Mouse (Mus musculus): ENCODE measurements around the gene Kcnip1. TPM values are rescaled to one million over a fixed set of nuclear protein-coding genes. Genes with fewer than 3 reads are reported as not detected.

Gene Kcnip1
- total and polyA plus RNA-seq, 3 experiments: 0.04 to 0.17 TPM; not detected in 1

DNA sequence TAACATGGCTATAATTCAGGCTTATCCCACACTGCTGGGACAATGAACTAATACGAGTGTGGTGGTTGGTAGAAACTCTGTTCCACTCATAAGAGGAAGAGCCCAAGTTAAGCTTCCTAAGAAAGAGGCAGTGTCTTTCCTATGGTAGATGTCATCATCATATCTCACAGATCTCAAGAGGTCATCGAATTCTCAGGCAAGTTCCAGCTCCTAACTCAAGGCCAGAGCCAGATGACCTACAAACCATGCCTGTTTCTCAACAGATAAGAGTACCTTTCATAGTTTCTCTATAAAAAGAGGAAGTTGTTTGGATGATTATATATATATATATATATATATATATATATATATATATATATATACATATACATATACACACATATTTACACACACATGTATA is 6.4 kb downstream of the Kcnip1 start:
- H3K36me3 ChIP-seq (replicated peaks in 1 of 2; ENCODE audit: control insufficient read depth in 1 of 2, insufficient read depth in 1 of 2, low read length in 1 of 2): no peaks in the 10 kb centered on the region
- H3K4me1 ChIP-seq (ENCODE audit: control insufficient read depth in 1 of 2, insufficient read depth in 2 of 2): no peaks in the 10 kb centered on the region
- H3K4me3 ChIP-seq (replicated peaks in 1 of 3; ENCODE audit: low read depth in 2 of 3, low read length in 2 of 3, poor library complexity in 1 of 3): no peak overlapping the region
- H3K9me3 ChIP-seq (replicated peaks; ENCODE audit: low read length): no peaks in the 10 kb centered on the region
- H3K9ac ChIP-seq (ENCODE audit: insufficient read depth, low read depth): no peak overlapping the region
- H3K27ac ChIP-seq (ENCODE audit: insufficient read depth, low read depth): no peak overlapping the region
- dilution Hi-C loops (cut with MboI; ENCODE audit: extremely low pct_ligation_motif_present, extremely low pct_unique_long_range_greater_than_20kb, low sequenced_read_pairs) (no loop called here), in situ Hi-C loops (cut with MboI; ENCODE audit: low pct_ligation_motif_present, low pct_unique_long_range_greater_than_20kb, low sequenced_read_pairs) (no loop called here)
- H3K4me2 ChIP-seq (ENCODE audit: insufficient read depth, low read depth, poor library complexity, severe bottlenecking): no peak overlapping the region
- H3K27me3 ChIP-seq (replicated peaks): no peaks in the 10 kb centered on the region
- no peak for TF ChIP-seq KAT2A (IDR thresholded peaks at IDR 0.05; ENCODE audit: insufficient replicate concordance, low read length)
- TF ChIP-seq ZKSCAN1 (IDR thresholded peaks at IDR 0.05; ENCODE audit: borderline replicate concordance, low read depth, low read length): no peak
- no peak for TF ChIP-seq NELFE (IDR thresholded peaks at IDR 0.05; ENCODE audit: low read depth, low read length)
- TF ChIP-seq BHLHE40 (IDR thresholded peaks at IDR 0.05; ENCODE audit: low read depth, low read length): no peak
- TF ChIP-seq CHD2 (IDR thresholded peaks at IDR 0.05; ENCODE audit: low read length): no peak
- TF ChIP-seq PAX5 (IDR thresholded peaks at IDR 0.05; ENCODE audit: low read length): no peak
- TF ChIP-seq MEF2A (IDR thresholded peaks at IDR 0.05; ENCODE audit: borderline replicate concordance, low read depth, low read length): no peak
- no peak for TF ChIP-seq USF1 (IDR thresholded peaks at IDR 0.05; ENCODE audit: low read depth, low read length)
- no peak for TF ChIP-seq POLR2A (IDR thresholded peaks at IDR 0.05; ENCODE audit: low read depth, low read length)
- TF ChIP-seq EP300 (IDR thresholded peaks at IDR 0.05; ENCODE audit: low read length): no peak
- TF ChIP-seq TCF12 (IDR thresholded peaks at IDR 0.05; ENCODE audit: low read depth, low read length): no peak
- TF ChIP-seq UBTF (IDR thresholded peaks at IDR 0.05; ENCODE audit: low read depth, low read length): no peak
- no peak for TF ChIP-seq JUND (conservative IDR thresholded peaks at IDR 0.05; ENCODE audit: low read depth, low read length)
- TF ChIP-seq NRF1 (IDR thresholded peaks at IDR 0.05; ENCODE audit: low read depth, low read length): no peak
- TF ChIP-seq JUN (IDR thresholded peaks at IDR 0.05; ENCODE audit: insufficient read depth, low read depth, low read length): no peak
- no peak for TF ChIP-seq MXI1 (IDR thresholded peaks at IDR 0.05; ENCODE audit: low read depth, low read length)
- no peak for TF ChIP-seq HCFC1 (IDR thresholded peaks at IDR 0.05; ENCODE audit: low read depth, low read length)
- no peaks in the 10 kb centered on the region for H3K79me2 ChIP-seq (replicated peaks; ENCODE audit: control insufficient read depth, extremely low read depth, insufficient read depth, poor library complexity, severe bottlenecking)
- no peak for DNase-seq (ENCODE audit: extremely low read depth)

GRCm38 (mm10) chr11:33980146-33980545 is 12.8 kb downstream of the Kcnip1 start:
- dilution Hi-C loops (cut with MboI; ENCODE audit: extremely low pct_ligation_motif_present, extremely low pct_unique_long_range_greater_than_20kb, low sequenced_read_pairs): no loop called here
- Histone ChIP-seq H3K79me2 (replicated peaks; ENCODE audit: control insufficient read depth, extremely low read depth, insufficient read depth, poor library complexity, severe bottlenecking) (no peaks in the 10 kb centered on the region), H3K4me1 (ENCODE audit: control insufficient read depth in 1 of 2, insufficient read depth in 2 of 2) (no peaks in the 10 kb centered on the region), H3K27me3 (replicated peaks) (peaks cover 4% of the 10 kb centered on the region), H3K27ac (ENCODE audit: insufficient read depth, low read depth) (no peak overlapping the region), H3K9ac (ENCODE audit: insufficient read depth, low read depth) (no peak overlapping the region), H3K4me3 (replicated peaks in 1 of 3; ENCODE audit: low read depth in 2 of 3, low read length in 2 of 3, poor library complexity in 1 of 3) (no peak overlapping the region), H3K9me3 (replicated peaks; ENCODE audit: low read length) (no peaks in the 10 kb centered on the region), H3K4me2 (ENCODE audit: insufficient read depth, low read depth, poor library complexity, severe bottlenecking) (no peak overlapping the region), H3K36me3 (replicated peaks in 1 of 2; ENCODE audit: control insufficient read depth in 1 of 2, insufficient read depth in 1 of 2, low read length in 1 of 2) (no peaks in the 10 kb centered on the region)
- no peak for DNase-seq (ENCODE audit: extremely low read depth)
- TF ChIP-seq EP300 (IDR thresholded peaks at IDR 0.05; ENCODE audit: low read length): no peak
- no peak for TF ChIP-seq POLR2A (IDR thresholded peaks at IDR 0.05; ENCODE audit: low read depth, low read length)
- TF ChIP-seq TBP (conservative IDR thresholded peaks at IDR 0.05; ENCODE audit: low read depth, low read length): no peak
- in situ Hi-C loops (cut with MboI; ENCODE audit: low pct_ligation_motif_present, low pct_unique_long_range_greater_than_20kb, low sequenced_read_pairs): no loop called here
